Mouse (Mus musculus) ovary, postnatal 14 days (tissue): ENCODE results near the gene Evi5.
"Not testable (repeated sequence)": the region's sequence is repeated elsewhere in the genome, so short reads cannot be mapped to it uniquely, and the experiment has no call there.

Experiments
- DNase-seq: peaks from one replicate; pipeline ENCODE4 v3.0.0; 2022; ENCODE audit warnings: low spot score

Evi5 gene

GRCm38 (mm10) chr5:107874561-107875260, at the start of gene Evi5:
TSS of gene Evi5 (minus strand) at chr5:107875107.
- DNase-seq: no peak

- DNase-seq: no peak
Measured at GRCm38 (mm10) chr5:107924564-107924963, 49.7 kb upstream of the Evi5 start.

- DNase-seq: no peak
Measured at GRCm38 (mm10) chr5:107922836-107923235, 47.9 kb upstream of the Evi5 start.

GRCm38 (mm10) chr5:107921400-107922252, 46.7 kb upstream of the Evi5 start:
- peak; percentile 49 for DNase-seq

GRCm38 (mm10) chr5:107915280-107915679, 40.4 kb upstream of the Evi5 start:
- DNase-seq: no peak

GRCm38 (mm10) chr5:107911012-107911411, 36.1 kb upstream of the Evi5 start:
- no peak for DNase-seq

- no peak for DNase-seq
Measured at GRCm38 (mm10) chr5:107910084-107910616, 35.2 kb upstream of the Evi5 start.

- DNase-seq: no peak
Measured at GRCm38 (mm10) chr5:107909668-107910067, 34.8 kb upstream of the Evi5 start.

GRCm38 (mm10) chr5:107908514-107909110, 33.7 kb upstream of the Evi5 start:
- DNase-seq: no peak

- no peak for DNase-seq
Measured at GRCm38 (mm10) chr5:107904325-107904724, 29.4 kb upstream of the Evi5 start.

GRCm38 (mm10) chr5:107901014-107901615, 26.2 kb upstream of the Evi5 start:
- no peak for DNase-seq

GRCm38 (mm10) chr5:107900206-107901013, 25.5 kb upstream of the Evi5 start, which contains the start of gene Rpl5:
TSS of gene Rpl5 (plus strand) at chr5:107900502.
- DNase-seq: peak; percentile 94

- DNase-seq: no peak
Measured at GRCm38 (mm10) chr5:107896265-107896664, 21.4 kb upstream of the Evi5 start.

GRCm38 (mm10) chr5:107894676-107895075, 19.8 kb upstream of the Evi5 start:
- DNase-seq: peak; percentile 9

- DNase-seq: not testable (repeated sequence)
Measured at GRCm38 (mm10) chr5:107891515-107891914, 16.6 kb upstream of the Evi5 start.

- DNase-seq: no peak
Measured at GRCm38 (mm10) chr5:107889994-107890888, 15.3 kb upstream of the Evi5 start.

- DNase-seq: no peak
Measured at GRCm38 (mm10) chr5:107880710-107881109, 5.8 kb upstream of the Evi5 start.

GRCm38 (mm10) chr5:107877053-107877452, 2.1 kb upstream of the Evi5 start:
- no peak for DNase-seq

GRCm38 (mm10) chr5:107875261-107875611, 329 bp upstream of the Evi5 start:
- no peak for DNase-seq

- DNase-seq: no peak
Measured at GRCm38 (mm10) chr5:107873886-107874302, 1.0 kb downstream of the Evi5 start.
